Mouse (Mus musculus): ENCODE measurements around the gene Echdc1.

The Echdc1 gene

DNA sequence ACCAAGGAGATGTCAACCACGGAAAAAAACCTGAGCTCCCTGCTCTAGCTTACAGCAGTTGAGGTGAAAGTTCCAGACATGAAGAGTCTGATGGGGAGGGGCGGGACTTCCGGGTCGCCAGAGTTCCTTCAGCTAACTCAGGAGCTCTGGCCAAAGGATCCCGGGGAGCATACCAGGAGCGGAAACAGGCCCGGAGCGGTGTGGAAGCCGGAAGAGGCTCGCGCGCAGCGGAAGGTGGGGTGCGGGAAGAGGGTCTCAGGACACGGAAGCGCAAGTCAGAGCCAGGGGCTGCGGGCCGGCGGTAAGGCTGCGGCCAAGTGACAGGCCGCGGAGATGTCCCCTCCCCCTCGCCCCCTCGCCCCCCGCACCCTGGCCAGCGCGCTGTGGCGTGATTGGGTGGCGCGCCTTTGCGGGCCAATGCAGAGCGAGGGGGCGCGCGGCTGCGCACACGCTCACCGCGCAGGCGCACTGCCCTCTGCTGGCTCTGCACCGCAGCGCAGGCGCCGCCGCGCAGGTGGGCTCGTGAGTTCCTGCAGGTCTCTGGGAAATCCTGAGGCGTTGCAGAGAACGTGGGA lies at the start of gene Echdc1:
Gene Echdc1 (plus strand): TSS at position 103 of the 575 bp plus-strand sequence.
- DNase-seq (ENCODE audit: low read depth, low spot score) = peak; percentile 93

DNA sequence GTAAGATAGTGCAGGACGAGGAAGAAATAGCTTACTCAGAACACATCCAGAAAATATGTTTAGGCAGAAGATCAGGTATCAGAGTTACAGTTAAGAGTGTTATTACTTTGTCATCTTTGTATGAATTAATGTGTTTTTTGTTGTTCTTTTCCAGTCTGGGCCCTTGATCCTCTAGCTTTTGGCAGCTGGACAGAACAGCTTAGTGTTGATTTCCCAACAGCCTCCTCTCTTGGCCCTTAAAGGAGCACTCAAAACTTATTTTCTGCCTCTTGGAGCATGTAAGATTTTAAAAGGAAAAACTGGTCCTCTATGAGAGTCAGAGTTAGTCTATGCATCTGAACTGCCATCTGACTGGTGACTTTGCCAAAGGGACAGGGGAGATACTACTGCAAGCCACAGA lies 31.2 kb upstream of the Echdc1 start:
- no peak for DNase-seq (ENCODE audit: low read depth, low spot score)

DNA sequence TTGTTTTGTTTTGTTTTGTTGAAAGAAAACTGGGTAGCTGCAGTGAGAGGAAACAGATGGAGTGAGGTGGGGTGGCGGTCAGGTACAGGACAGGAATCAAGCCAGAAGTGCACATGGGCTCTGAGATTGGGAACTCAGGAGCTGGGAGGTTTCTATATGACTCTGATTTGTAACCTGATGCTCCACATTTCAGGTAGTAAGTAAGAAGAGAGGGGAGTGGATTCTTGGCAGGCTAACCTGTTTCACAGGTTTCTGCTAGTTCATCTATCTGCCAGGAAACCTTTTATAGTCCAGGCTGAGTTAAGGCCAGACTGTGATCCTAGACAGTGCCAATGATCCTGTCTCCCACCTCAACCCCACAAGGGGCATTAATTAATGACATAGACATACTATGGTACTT lies 27.2 kb upstream of the Echdc1 start:
- no peak for DNase-seq (ENCODE audit: low read depth, low spot score)

DNA sequence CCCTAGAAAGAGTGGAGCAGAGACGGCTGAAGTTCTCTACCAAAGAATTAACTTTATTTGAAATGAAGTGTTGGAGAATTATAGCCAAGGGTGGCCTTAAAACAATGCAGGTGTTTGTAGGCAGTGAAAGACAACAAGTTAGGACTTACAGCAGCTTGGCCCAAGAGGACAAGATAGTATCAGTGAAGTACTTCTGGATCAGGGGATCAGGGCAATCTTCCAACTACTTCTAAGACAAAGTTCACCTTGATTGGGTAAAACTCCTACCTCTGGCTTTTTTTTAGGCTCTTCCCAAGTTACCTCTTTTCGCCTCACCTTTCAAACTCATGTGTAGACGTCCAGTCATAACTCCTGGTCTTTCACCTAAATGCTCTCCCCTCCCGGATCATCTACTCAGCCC lies 10.7 kb upstream of the Echdc1 start:
- DNase-seq (ENCODE audit: low read depth, low spot score) = no peak

DNA sequence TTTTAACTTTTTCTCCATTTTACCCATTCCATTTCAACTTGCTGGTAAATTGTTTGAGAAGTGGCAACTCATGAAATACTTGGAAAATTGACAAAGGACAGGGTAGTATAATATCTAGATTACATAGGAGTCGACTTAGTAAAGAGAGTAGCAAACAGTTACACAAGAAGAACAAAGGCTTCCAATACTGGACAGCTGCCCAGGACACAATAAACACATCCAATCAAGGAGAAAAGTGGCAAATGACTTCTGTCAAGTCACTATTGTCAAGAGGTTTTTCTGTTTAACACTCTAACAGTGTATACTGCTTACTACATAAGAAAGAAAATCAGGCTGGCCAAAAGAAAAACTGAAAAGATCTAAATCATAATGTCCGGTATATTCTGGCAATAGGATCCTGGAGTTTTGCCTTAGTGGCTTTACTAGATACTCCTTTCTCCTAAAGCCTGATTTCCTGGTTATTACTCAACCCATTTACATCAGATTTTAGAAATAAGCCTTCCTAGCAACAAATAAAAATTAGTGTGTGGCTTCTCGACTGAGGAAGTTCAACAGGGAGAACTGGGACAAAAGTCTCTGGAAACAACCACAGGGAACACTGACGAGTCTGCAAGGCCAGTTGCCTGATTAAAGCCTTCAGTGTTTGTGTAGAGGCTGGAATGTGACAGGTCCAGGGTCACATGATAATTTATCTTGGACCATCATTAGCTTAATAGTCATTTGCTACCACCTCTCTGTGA lies 1.3 kb upstream of the Echdc1 start:
- DNase-seq (ENCODE audit: low read depth, low spot score) = no peak

DNA sequence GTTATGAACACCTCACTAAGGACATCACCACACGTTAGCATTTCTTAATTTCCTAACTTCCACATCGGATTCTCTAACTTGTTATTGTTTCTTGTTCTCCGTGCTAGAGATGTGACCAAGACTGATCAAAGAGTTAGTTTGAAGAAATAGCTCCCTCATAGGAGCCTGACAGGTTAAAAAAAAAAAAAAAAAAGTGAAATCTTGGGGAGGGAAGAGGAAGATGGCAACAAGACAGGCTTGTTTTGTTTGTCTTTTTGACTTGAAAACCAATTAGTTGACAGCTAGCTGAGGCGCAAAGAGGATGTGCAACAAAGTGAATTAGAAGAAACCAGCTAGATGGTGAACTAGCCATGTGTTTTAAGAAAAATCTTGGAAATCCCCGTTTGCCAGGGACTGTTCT lies 939 bp downstream of the Echdc1 start:
- no peak for DNase-seq (ENCODE audit: low read depth, low spot score)

DNA sequence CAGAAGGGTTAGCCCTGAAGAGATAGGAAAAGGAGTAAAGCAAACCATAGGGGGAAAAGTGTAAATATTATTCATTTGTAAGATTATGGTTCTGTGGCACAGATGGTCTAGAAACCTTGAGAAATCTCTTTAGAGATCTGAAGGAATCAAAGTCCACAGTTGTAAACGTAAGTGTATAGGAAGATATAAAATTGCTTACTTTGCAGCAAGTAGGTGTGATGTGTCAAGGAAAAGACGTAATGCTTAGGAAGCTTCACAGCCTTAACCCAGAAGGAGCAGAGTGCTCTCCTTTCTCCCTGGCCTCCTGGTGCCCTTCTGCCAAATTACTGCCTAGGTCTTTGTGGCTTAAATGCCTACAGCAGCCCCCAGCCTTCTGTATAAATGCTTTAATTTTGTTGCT lies 11.9 kb downstream of the Echdc1 start:
- DNase-seq (ENCODE audit: low read depth, low spot score) = no peak

DNA sequence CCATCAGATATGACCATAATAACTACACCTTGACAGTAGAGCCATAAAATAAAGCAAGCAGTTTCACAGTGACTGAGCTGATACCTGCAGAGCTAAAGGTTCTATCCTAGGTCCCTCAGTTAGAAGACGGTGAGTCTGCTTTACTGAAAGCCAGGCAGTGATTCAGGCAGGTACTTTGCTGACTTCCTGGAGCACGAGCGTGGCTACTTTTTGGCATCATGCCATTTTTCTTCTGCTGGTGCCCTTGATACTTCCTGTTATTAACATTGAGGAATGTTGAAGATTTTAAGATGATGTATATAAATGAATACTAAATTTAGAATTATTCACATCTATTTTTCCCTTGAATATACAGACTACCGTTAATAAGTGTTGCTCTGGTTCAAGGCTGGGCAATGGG lies 20.9 kb downstream of the Echdc1 start:
- no peak for DNase-seq (ENCODE audit: low read depth, low spot score)

DNA sequence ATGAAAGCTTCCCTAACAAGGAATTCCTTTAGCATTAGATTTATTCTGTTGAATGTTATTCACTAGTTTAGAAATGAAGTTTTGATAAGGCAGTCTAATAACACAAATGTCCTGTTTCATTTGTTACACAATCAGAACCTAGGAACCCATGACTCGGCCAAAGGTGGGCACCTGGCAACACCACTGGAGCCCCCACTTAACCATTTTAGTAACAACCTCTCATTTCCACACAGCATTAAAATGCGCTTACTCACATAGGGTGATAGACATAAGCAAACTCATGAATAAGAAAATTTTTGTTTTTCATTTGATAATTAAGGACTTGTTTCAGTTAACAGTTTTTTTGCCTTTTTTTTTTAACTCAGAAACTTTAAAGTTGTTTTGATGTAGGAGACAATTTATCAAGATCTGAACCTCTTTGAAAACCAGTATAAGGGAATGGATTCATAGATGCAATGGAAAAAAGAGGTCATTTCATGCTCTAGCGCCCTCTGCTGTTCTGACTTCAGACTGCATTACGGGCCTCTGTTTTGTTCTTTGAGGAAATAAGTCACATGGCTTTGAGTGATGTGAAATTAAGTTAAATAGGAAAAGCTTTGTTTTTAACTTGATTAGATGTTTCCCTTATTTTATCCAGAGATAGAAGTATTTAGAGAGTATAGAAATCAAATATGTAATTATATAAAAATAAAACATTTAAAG lies 25.5 kb downstream of the Echdc1 start:
- DNase-seq (ENCODE audit: low read depth, low spot score) = peak; percentile 66

DNA sequence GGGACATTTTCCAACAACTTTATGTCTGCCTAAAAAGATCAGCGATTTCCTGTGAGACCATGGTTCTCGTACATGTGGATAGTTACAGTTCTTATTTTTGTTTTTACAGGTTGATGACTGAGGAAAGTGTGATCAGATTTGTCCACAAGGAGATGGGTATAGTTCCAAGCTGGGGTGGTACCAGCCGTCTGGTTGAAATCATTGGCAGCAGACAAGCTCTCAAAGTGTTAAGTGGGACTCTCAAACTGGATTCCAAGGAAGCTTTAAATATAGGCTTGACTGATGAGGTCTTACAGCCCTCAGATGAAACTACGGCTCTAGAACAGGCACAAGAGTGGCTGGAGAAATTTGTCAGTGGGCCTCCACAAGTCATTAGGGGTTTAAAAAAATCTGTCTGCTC lies 31.3 kb downstream of the Echdc1 start:
- DNase-seq (ENCODE audit: low read depth, low spot score) = no peak

DNA sequence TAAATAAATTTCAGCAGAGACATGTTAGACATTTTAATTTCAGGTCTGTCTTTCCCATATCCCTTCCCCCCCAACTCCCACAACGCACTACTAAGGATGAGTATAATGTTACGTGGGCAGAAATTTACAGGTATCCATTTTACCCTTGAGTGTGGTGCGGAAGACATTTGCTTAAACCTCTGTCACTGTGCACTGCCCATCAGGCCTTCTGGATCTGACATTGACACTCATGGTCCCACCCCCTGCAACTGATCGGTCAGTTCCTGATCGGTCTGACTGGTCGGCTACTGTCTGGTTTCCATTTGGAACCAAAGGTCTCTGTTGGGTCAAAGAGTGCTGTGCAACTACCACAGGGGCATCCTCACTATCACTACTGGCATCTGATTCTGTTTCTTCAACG lies 33.7 kb downstream of the Echdc1 start:
- DNase-seq (ENCODE audit: low read depth, low spot score) = no peak

DNA sequence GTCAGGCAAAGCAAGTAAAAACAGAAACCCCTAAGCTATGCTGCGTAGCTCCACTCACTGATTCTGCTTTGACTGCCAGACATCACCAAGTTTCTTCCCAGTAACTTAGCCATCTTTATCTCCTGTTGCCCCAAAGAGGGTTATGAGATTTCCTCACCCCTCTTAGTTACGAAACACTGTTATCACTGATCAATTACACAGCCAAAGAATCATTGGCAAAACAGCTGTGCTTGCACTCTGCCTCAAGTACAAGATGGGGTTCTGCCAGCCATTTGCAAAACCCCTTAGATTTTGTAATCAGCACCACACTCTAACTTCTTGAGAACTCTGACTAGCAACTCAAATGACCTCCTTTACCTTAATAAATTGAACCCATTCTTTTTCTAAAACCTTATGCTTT lies 38.5 kb downstream of the Echdc1 start:
- no peak for DNase-seq (ENCODE audit: low read depth, low spot score)

DNA sequence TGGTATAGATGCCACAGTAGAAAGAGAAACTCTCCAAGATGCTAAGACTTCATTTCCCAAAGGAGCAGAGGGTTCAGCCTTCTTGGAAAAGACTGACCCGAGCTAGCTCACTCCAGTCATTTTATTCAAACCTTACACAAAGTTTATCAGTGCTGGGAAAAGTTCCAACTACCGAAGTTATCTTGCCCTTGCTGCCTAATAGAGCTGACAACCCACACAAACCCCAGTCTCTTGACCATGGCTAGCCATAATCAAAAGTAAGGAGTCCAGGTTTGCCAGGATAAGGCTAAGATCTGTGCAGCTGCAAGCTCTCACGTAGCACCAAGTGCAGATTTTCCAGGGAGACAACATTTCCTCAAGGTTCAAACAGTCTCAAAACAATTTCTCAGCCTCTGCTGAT lies 39.6 kb downstream of the Echdc1 start:
- no peak for DNase-seq (ENCODE audit: low read depth, low spot score)

DNA sequence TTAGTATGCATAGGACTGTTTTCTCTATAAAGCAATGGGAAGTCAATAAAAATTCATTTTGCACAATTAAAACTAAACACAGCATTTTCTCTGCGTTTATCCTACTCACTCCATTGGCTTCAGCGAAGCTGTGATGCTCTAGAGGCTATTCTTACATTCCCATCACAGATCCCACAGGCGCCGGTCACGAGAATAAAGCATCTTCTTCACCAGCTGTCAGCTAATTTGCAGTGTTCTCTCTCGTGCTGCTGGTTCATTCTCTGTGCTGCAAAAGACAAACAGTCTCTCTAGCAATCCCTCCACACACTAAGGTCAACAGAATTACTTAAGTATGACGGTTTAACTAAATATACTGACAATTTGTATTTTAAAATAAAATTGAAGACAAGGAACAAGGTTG lies 41.2 kb downstream of the Echdc1 start:
- DNase-seq (ENCODE audit: low read depth, low spot score) = no peak

DNA sequence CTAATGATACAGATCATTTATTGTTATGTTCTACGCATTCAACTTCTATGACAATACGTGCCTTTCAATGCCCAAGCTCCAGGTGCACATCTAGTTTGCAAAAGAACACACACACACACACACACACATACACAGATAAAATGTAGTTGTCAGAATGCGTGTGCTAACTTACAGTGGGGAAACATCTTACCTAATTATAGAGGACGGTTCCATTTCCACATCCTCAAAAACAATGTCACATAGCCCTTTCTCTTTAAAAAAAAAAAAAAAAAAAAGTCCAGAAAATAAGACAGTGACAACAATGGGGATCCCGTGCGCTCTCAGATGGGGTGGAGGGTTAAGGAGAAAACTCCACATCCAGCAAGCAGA lies 48.1 kb downstream of the Echdc1 start:
- no peak for DNase-seq (ENCODE audit: low read depth, low spot score)

DNA sequence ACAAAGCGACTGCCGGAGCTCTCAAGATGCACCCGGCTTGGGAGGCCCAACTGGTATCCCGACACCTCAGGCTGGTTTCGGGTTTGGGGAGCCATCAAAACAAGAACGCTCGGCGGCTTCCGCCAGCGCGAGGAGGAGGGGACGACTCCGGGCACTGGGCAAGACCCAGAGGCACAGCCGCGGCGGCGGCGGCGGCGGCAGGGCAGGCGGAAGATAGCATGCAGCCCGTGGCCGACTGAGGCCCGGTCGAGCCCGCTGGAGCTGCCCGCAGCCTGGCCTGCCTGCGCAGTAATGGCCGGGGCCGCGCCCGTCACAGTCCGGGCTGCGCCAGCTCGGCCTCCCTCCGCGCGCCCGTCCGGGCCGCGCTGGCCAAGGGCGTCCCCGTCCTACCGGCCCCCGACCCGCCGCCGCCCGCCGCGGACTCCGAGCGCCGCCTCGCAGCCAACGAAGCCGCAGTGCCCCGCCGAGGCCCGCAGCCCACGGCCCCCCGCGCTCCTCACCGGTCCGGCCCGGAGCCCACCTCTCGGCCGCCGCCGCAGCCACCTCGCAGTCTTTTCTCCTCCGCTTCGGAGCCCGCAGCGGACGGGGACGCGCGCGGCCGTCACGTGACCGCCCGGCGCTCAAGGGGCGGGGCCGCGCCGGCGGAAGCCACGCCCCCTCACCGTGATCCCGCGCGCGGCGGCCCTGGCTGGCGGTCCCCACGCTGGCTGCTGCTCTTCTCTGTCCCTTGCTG lies 48.7 kb downstream of the Echdc1 start:
- DNase-seq (ENCODE audit: low read depth, low spot score) = peak; percentile 64

DNA sequence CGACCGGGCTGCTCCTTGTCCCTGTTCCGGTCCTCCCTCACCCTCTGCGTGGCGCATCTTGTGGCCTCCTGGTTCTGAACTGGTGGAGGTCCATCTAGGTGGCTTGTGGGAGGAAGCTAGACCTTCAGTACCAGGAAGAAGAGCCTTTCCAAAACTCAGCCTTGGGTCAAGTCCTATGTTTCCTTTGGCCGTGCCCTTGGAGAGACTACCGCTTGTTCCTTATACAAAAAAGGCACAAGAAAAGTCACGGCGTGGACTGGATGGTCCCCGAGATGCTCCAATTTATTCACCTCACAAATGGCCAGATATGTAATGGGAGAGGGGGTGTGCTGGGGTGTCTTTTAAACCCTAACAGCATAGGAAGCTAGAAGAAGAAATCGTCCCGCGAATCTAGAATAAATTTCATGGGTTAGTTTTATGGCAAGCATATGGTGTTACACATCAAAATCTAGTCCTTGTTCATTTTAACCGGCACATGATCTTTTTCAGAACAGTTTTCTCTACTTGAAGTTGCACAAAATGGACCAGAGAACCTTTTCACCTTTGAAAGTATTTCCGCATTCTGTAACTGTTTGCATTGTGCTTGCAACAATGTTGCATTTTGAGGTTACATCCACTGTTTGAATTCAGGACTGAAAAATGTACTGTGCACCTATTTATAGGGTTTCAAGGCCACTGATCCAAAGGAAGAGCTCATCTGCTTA lies 49.4 kb downstream of the Echdc1 start, which contains the start of gene Rnf146:
Gene Rnf146 (minus strand): TSS at position 246 of the 704 bp plus-strand sequence.
- DNase-seq (ENCODE audit: low read depth, low spot score) = peak; percentile 8

DNA sequence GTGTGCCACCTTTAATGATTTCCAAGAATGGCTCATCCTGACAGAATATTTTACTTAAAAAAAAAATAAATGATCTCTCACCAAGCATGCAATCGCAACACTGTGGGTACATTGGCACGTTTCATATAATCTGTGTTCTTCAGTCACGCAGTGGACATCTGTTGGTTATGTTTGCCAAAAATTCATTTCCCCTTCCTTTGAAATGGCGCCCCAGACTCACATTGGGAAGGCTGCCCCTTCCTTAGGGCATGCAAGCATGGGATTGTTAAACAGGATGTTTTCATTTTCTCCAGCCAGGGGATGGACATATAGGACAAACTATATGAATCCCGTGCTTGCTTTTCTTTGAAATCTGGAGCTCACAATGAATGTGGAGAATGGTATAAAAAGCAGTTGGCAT lies 61.1 kb downstream of the Echdc1 start:
- no peak for DNase-seq (ENCODE audit: low read depth, low spot score)

DNA sequence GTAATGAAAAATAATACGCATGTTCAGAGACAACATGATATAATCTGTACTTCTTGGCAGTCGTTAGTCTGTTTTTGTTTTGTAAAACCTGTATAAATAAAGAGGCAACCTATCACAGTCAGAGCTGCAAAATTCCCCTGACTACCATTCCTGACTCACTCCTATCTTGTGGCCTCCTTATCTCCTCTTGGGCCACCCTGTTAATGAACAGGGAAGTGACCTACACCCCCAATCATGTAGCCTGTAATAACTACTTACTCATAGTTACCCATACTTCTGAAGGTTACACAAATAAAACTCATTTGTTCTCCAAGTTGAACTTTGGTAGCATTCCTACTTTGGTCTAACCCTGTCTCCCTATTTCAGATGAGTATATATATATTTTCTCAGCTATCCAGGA lies 68.6 kb downstream of the Echdc1 start:
- no peak for DNase-seq (ENCODE audit: low read depth, low spot score)

DNA sequence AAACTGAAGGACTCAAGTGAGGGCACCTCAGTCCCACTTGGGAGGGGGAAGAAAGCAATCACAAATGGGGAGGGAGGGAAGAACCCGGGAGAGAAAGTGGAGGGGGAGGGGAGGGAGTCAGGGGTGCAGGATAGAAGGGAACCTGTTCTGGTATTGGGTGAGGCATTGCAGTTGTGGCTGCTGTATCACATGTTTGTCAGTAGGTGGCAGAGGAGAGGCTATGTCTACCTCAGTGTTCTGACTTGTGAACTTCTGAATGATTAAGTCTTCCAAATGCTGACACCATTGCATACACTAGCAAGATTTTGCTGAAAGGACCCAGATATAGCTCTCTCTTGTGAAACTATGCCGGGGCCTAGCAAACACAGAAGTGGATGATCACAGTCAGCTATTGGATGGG lies 81.9 kb downstream of the Echdc1 start:
- peak; percentile 72 for DNase-seq (ENCODE audit: low read depth, low spot score)

Data from ES-CJ7 (cell line).